Mouse (Mus musculus) midbrain, embryonic 14.5 days (tissue): ENCODE measurements at regions not wholly inside any gene's neighbourhood (a gene's known extent, or its start where the extent isn't known, plus 50 kb on each side); places are given as distances from the start of the nearest gene placed in this dataset.

Experiments
- ATAC-seq: fragments of 200-750 bp; cut with Nextera tagmentation; 2 replicates; pipeline ENCODE4 v1.8.0; 2017; ENCODE audit warnings: moderate number of reproducible peaks, moderate library complexity; ENCODE audit not compliant: low FRiP score, low TSS enrichment
- DNase-seq: peaks from one replicate; pipeline ENCODE4 v3.0.0-alpha.2; 2015
- H3K27ac ChIP-seq: fragments of 300-500 bp; sonication (generic); replicated peaks from 2 replicates; pipeline ENCODE4 v1.5.1; 2014; ENCODE audit warnings: mild to moderate bottlenecking, low read depth, low read length, moderate library complexity
- H3K27me3 ChIP-seq: fragments of 300-500 bp; sonication (generic); 2 replicates; pipeline ENCODE4 v1.6.1; 2014; ENCODE audit warnings: low read length, control low read depth, mixed read lengths; ENCODE audit not compliant: control insufficient read depth, insufficient read depth
- H3K36me3 ChIP-seq: fragments of 300-500 bp; sonication (generic); 2 replicates; pipeline ENCODE4 v1.6.1; 2014; ENCODE audit warnings: low read length, control low read depth; ENCODE audit not compliant: control insufficient read depth, insufficient read depth
- H3K4me1 ChIP-seq: fragments of 300-500 bp; sonication (generic); 2 replicates; pipeline ENCODE4 v1.6.1; 2014; ENCODE audit warnings: mild to moderate bottlenecking, antibody characterized with exemption, low read length, control low read depth; ENCODE audit not compliant: control insufficient read depth, insufficient read depth
- H3K4me2 ChIP-seq: fragments of 300-500 bp; sonication (generic); 2 replicates; pipeline ENCODE4 v1.6.1; 2014; ENCODE audit warnings: mild to moderate bottlenecking, low read length, moderate library complexity
- H3K4me3 ChIP-seq: fragments of 300-500 bp; sonication (generic); replicated peaks from 2 replicates; pipeline ENCODE4 v1.5.1; 2014; ENCODE audit warnings: low read depth, low read length
- H3K9ac ChIP-seq: fragments of 300-500 bp; sonication (generic); replicated peaks from 2 replicates; pipeline ENCODE4 v1.6.1; 2014; ENCODE audit warnings: mild to moderate bottlenecking, low read length, moderate library complexity
- H3K9me3 ChIP-seq: fragments of 300-500 bp; sonication (generic); 2 replicates; pipeline ENCODE4 v1.6.1; 2016; ENCODE audit warnings: low read length, control low read depth, mixed read lengths; ENCODE audit not compliant: control insufficient read depth
- WGBS: fragments of 180-500 bp; shearing (Covaris S2); extraction: QIAGEN DNeasy Blood & Tissue Kit; methylation state at CpG from one replicate; pipeline ENCODE4 v1.1.7; 2014; 5-methylcytosine and 5-hydroxymethylcytosine counted together

DNA sequence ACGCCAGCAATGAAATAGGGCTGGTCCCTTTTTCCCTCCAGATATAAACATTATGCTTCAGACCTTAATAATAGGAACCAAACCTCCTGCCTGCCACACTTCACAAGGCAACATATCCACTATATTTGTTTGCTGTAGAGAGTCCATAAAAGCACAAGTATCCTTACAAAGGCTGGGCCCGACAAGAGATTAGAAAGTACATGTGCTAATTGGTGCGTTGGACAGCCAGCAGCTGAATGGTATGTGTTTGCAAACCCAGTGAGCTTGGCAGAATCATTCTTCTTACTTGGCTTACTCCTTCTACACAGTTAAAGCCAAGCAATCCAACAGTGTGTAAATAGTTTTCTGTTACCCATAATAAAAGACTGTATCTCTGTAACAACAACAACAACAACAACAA lies 479.6 kb upstream of the Adamts9 start:
- Histone ChIP-seq H3K4me3 (no peak overlapping the region), H3K27ac (no peak overlapping the region), H3K9me3 (no peaks in the 10 kb centered on the region), H3K4me1 (no peaks in the 10 kb centered on the region), H3K36me3 (no peaks in the 10 kb centered on the region), H3K4me2 (no peak overlapping the region), H3K9ac (no peak overlapping the region), H3K27me3 (no peaks in the 10 kb centered on the region)
- 63% methylated on average over 3 of the region's 3 CpGs for WGBS
- ATAC-seq, result no peak
- DNase-seq, result no peak

DNA sequence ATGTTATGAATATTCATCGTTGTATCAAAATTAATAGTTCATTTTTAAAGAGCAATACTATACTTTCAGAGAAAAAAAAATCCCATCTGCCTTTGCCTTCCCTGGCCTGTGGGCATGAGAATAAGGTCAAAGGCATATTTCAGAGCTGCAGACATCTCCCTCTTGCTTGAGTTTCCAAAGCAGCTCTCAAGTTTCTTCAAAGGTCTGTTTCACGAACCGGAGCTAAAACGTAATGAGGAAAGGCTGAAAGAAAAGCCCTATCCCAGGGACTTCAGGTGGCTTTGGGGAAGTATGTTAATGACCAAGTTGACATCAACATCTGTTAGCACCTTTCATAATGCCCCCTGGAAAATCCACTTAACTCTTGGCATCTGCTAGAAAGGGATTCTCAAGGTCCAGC lies 479.0 kb upstream of the Adamts9 start:
- no peaks in the 10 kb centered on the region for H3K27me3 ChIP-seq
- H3K27ac ChIP-seq, result no peak overlapping the region
- no peaks in the 10 kb centered on the region for H3K9me3 ChIP-seq
- H3K4me3 ChIP-seq, result no peak overlapping the region
- H3K36me3 ChIP-seq, result no peaks in the 10 kb centered on the region
- no peaks in the 10 kb centered on the region for H3K4me1 ChIP-seq
- no peak overlapping the region for H3K4me2 ChIP-seq
- WGBS, result 59% methylated on average over 4 of the region's 4 CpGs
- ATAC-seq, result no peak
- DNase-seq, result no peak
- no peak overlapping the region for H3K9ac ChIP-seq

DNA sequence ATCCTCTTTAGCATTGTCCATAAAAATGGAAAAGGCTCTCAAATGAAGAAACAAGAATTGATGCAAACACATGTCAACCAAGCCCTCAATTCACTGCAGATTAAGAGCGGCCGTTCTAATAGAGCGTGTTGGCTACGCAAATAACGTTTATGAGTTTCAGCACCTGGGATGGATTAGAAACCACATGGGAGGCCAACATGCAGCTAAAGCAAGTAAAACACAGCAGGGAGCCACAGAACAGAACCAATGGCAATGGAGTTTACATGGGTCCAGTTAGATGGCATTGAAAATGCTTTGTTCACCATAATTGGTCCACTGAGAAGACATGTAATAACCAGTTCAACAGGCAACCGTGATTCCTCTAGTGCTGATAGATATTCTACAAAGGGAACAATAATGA lies 474.3 kb upstream of the Adamts9 start:
- Histone ChIP-seq H3K9me3 (no peaks in the 10 kb centered on the region), H3K9ac (no peak overlapping the region), H3K4me2 (no peak overlapping the region), H3K4me1 (no peaks in the 10 kb centered on the region), H3K27me3 (no peaks in the 10 kb centered on the region), H3K36me3 (no peaks in the 10 kb centered on the region), H3K27ac (no peak overlapping the region), H3K4me3 (no peak overlapping the region)
- ATAC-seq, result no peak
- no peak for DNase-seq
- WGBS, result 77% methylated on average over 6 of the region's 6 CpGs

DNA sequence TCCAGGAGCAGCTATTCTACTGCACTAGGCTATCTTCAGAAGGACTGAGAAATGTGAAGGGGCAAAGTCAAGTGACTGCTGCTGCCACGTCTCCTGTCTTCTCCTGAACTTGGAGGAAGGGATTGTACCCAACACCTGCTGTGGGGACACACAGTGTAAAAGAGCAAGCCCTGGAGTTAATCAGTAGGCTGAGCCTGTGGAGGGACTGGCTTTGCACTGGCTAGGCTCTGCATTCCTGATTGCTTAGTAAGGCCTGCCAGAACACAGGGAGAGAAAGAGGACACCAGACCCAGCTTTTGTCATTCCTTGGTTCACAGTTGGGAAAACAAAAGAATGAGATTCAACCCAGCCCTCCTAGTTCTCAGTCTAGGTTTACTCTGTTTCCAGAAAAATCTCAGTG lies 472.7 kb upstream of the Adamts9 start:
- no peak overlapping the region for H3K27ac ChIP-seq
- no peaks in the 10 kb centered on the region for H3K36me3 ChIP-seq
- DNase-seq (no peak), ATAC-seq (no peak)
- no peak overlapping the region for H3K4me3 ChIP-seq
- H3K9ac ChIP-seq, result no peak overlapping the region
- H3K4me2 ChIP-seq, result no peak overlapping the region
- H3K4me1 ChIP-seq, result no peaks in the 10 kb centered on the region
- no peaks in the 10 kb centered on the region for H3K9me3 ChIP-seq
- no peaks in the 10 kb centered on the region for H3K27me3 ChIP-seq
- WGBS, result 30% methylated on average over 1 of the region's 1 CpGs

DNA sequence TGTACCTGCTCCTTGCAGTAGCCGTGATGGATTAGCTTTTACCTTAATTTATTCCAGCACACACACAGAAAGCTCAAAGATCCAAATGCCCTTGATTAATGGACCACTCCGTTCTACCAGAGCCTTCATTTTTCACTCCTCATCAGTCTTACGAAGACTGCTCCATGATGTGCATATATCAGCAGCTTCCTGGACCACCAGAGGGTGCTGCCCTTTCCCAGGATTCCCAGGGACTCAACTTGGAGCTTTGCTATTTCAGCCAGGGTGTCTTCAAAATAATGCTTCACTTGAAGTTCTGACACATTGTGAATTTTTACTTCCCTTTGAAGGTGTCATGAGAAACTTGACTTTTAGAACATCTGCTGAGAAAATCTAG lies 467.8 kb upstream of the Adamts9 start:
- WGBS, result 82% methylated on average over 3 of the region's 3 CpGs
- H3K9me3 ChIP-seq, result no peaks in the 10 kb centered on the region
- no peak for ATAC-seq

DNA sequence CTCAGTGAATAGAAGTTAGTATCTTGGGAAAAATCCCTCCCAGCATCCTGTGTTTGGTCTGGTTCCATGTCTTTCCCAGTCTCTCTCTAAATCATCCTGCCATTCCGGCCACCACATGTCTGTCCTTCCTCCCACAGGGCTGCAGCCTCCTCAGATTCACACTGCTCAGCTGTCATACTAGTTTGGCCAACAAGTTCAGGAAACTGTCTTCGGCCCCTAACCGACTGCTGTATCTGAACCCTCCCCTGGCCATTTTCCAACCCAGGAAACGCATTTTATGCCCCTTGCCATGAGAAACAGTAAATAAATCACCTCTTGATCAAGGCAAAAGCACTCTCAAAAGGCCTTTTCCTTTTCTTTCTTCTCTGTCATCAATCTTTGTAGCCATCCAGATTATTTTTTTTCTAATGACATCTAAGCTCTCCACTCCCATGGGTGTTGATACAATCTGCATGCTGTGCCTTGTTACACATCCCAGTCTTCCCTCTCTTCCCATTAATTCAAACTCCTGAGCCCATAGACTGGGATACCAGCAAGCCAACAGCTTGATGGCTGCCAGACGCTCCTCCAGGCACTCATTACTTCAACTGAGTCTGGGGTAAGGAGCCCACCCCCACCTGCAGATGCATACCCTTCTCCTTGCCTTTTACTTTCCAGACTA lies 467.3 kb upstream of the Adamts9 start:
- H3K9ac ChIP-seq, result no peak overlapping the region
- no peaks in the 10 kb centered on the region for H3K9me3 ChIP-seq
- 86% methylated on average over 5 of the region's 5 CpGs for WGBS
- H3K4me2 ChIP-seq, result no peak overlapping the region
- H3K4me3 ChIP-seq, result no peak overlapping the region
- ATAC-seq (no peak), DNase-seq (no peak)
- H3K27me3 ChIP-seq, result no peaks in the 10 kb centered on the region
- no peak overlapping the region for H3K27ac ChIP-seq
- H3K36me3 ChIP-seq, result no peaks in the 10 kb centered on the region
- no peaks in the 10 kb centered on the region for H3K4me1 ChIP-seq

More for the DNA sequence above, 467.8 kb upstream of the Adamts9 start:
- H3K4me2 ChIP-seq, result no peak overlapping the region
- no peaks in the 10 kb centered on the region for H3K36me3 ChIP-seq
- DNase-seq, result no peak
- H3K4me1 ChIP-seq, result no peaks in the 10 kb centered on the region
- H3K27me3 ChIP-seq, result no peaks in the 10 kb centered on the region
- no peak overlapping the region for H3K27ac ChIP-seq
- no peak overlapping the region for H3K9ac ChIP-seq
- H3K4me3 ChIP-seq, result no peak overlapping the region

DNA sequence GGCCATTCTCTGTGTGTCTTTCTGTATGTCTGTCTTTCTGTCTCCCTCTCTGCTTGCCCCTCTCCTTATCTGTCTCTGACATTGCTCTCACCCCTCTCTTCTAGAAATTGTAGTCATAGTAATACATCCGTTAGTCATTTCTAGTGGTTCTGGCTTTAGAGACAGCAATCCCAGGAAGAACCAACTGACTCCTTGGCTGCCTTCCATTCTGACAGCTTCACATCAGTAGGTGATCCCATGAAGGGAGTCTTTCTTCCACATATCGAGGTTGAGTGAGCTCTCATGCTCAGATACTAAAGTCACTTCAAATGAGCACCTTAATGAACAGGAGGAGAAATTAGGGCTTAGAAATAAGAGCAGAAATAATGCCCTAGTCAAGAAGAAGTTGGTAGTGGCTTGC lies 455.3 kb upstream of the Adamts9 start:
- Histone ChIP-seq H3K4me3 (no peak overlapping the region), H3K9ac (no peak overlapping the region), H3K36me3 (no peaks in the 10 kb centered on the region), H3K9me3 (no peaks in the 10 kb centered on the region), H3K4me1 (peaks cover 2% of the 10 kb centered on the region; the same call in 1 of the 2 replicates), H3K4me2 (no peak overlapping the region), H3K27me3 (no peaks in the 10 kb centered on the region), H3K27ac (no peak overlapping the region)
- no peak for DNase-seq
- WGBS, result 86% methylated on average over 2 of the region's 2 CpGs
- no peak for ATAC-seq

DNA sequence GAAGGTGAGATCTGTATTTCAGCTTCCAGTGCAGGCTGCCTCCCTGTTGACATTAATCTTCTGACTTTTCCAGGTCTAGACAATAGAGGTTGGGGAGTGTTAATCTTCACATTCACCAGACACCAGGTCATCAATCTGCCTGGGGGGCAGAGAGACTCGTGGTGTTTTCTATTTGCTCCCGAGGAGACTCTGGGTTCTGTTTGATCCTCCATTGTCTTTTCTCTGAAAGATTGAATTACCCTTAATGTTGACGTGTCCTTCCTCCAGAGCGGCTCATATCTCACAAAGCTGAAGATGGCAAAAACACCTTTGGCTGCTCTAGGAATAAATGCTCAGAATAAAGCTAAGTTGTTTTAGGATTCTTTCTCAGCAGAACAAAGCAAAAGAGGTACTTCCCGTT lies 453.8 kb upstream of the Adamts9 start:
- ATAC-seq (no peak), DNase-seq (no peak)
- 28% methylated on average over 5 of the region's 5 CpGs for WGBS

DNA sequence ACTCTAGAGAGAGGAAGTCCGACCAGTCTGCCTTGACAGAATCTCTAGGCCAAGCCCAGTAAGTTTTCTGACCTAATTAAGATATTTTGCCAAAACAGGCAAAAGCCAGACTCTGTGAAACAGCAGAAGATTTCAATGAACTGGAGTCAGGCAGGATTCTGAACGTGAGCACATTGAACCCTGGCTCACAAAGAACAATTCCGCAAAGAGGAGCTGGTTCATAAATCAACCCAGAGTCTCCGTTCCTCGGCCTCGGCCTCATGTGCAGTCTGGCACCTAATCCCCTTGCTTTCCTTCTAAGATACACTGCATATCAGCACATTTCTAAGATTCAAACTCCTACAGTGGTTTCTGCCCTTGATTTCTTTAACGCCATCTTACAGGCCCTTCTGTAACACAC lies 452.7 kb upstream of the Adamts9 start:
- 73% methylated on average over 7 of the region's 7 CpGs for WGBS
- no peak for DNase-seq
- no peak overlapping the region for H3K4me2 ChIP-seq
- peaks cover 2% of the 10 kb centered on the region; the same call in 1 of the 2 replicates for H3K4me1 ChIP-seq
- no peaks in the 10 kb centered on the region for H3K36me3 ChIP-seq
- H3K27me3 ChIP-seq, result no peaks in the 10 kb centered on the region
- H3K27ac ChIP-seq, result no peak overlapping the region
- no peak overlapping the region for H3K4me3 ChIP-seq
- H3K9ac ChIP-seq, result no peak overlapping the region
- H3K9me3 ChIP-seq, result no peaks in the 10 kb centered on the region
- no peak for ATAC-seq

More for the DNA sequence above, 453.8 kb upstream of the Adamts9 start:
- Histone ChIP-seq H3K4me1 (peaks cover 2% of the 10 kb centered on the region; the same call in 1 of the 2 replicates), H3K36me3 (no peaks in the 10 kb centered on the region), H3K4me3 (no peak overlapping the region), H3K4me2 (no peak overlapping the region), H3K27me3 (no peaks in the 10 kb centered on the region), H3K9me3 (no peaks in the 10 kb centered on the region), H3K27ac (no peak overlapping the region), H3K9ac (no peak overlapping the region)
